Mouse (Mus musculus) thymus, adult 2 months (tissue): Measurements from ENCODE around the gene AC129217.1.
A peak's percentile ranks its signal among the peaks of the same experiment; 100 is the strongest.

Experiments
- CTCF ChIP-seq: fragments of 200-500 bp; IDR thresholded peaks from 2 replicates; pipeline ENCODE4 v1.5.1; 2012; ENCODE audit warnings: mild to moderate bottlenecking, control low read depth, low read length, moderate library complexity, borderline replicate concordance; ENCODE audit not compliant: control insufficient read depth, poor library complexity, insufficient read depth; ENCODE audit errors: extremely low read depth
- POLR2A ChIP-seq: fragments of 200-500 bp; IDR thresholded peaks from 2 replicates; pipeline ENCODE4 v1.6.1; 2012; ENCODE audit warnings: mild to moderate bottlenecking, low read length, control low read depth, moderate library complexity; ENCODE audit not compliant: control insufficient read depth, poor library complexity, insufficient read depth; ENCODE audit errors: extremely low read depth

DNA sequence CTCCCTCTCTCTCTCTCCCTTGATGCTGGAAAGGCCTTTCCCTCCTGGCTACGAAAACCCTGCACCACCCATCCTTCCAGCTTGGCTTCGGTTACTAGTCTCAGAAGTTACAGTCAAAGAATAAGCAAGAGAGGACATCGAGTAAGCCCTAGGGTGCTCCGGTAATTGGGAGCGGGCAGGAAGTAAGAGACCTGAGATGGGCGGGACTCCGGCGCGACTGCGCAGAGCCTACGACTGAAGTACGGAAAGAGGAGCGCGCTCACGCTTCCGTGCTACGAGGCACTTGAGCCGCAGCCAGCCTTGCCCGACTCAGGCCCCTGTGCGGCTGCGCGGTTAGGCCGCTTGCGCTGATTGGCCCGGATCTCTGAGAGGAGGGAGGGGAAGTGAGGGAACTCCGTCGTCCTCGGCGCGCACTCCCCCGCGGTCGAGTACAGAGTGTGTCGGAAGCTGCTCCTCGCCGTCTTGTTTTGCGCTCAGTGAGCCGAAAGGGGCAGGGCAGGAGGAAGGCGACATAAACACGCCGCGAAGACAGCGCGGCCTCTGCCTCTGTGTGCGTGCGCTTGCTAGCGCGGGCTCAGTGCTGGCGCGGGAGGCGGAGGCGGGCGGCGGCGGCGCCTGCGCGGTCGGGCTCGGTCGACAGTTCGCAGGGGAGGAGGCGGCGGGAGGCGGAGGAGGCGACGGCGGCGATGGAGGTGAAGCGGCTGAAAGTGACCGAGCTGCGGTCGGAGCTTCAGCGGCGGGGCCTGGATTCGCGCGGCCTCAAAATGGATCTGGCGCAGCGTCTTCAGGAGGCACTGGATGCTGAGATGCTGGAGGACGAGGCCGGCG, 9.8 kb upstream of the AC129217.1 start, which contains the start of gene Hnrnpul2:
- TF ChIP-seq POLR2A (peak; percentile 94), CTCF (0 out of 2 replicates have a peak, but pooled peaks have one; percentile 46)
